Mouse (Mus musculus) midbrain, embryonic 10.5 days (tissue): ENCODE measurements around the gene Ces3a. TPM values are rescaled to one million over a fixed set of nuclear protein-coding genes. Genes with fewer than 3 reads are reported as not detected.
"Not testable (repeated sequence)": the region's sequence is repeated elsewhere in the genome, so short reads cannot be mapped to it uniquely, and the experiment has no call there.

Experiments
- DNase-seq: peaks from one replicate; pipeline ENCODE4 v3.0.0-alpha.2; 2017; ENCODE audit warnings: low spot score
- H3K27ac ChIP-seq: fragments of 300-500 bp; sonication (generic); replicated peaks from 2 replicates; pipeline ENCODE4 v1.5.1; 2016; ENCODE audit warnings: mild to moderate bottlenecking
- H3K27me3 ChIP-seq: fragments of 300-500 bp; sonication (generic); 2 replicates; pipeline ENCODE4 v1.6.1; 2016; ENCODE audit warnings: low read depth, mild to moderate bottlenecking; ENCODE audit not compliant: poor library complexity, severe bottlenecking
- H3K36me3 ChIP-seq: fragments of 300-500 bp; sonication (generic); 2 replicates; pipeline ENCODE4 v1.6.1; 2016; ENCODE audit warnings: mild to moderate bottlenecking, moderate library complexity
- H3K4me1 ChIP-seq: fragments of 300-500 bp; sonication (generic); 2 replicates; pipeline ENCODE4 v1.6.1; 2016
- H3K4me3 ChIP-seq: fragments of 300-500 bp; sonication (generic); 2 replicates; pipeline ENCODE4 v1.5.1; 2016; ENCODE audit warnings: mild to moderate bottlenecking, moderate library complexity
- H3K9me3 ChIP-seq: fragments of 300-500 bp; sonication (generic); replicated peaks from 2 replicates; pipeline ENCODE4 v1.6.1; 2016; ENCODE audit warnings: mild to moderate bottlenecking
- WGBS: fragments of 180-500 bp; shearing (Covaris S2); methylation state at CpG from one replicate; pipeline ENCODE4 v1.1.7; 2016; 5-methylcytosine and 5-hydroxymethylcytosine counted together
- polyA plus RNA-seq: library from polyadenylated mRNA; unstranded; fragments of >200 nt; fragmentation: Nextera tagmentation; extraction: Ambion mirVana; gene quantifications from 2 replicates; pipeline ENCODE4 v1.2.1, GENCODE M21; 2016

The Ces3a gene
- polyA plus RNA-seq, 1 experiment from 2014 or later = not detected

- not testable (repeated sequence) for H3K36me3 ChIP-seq, H3K4me1 ChIP-seq, H3K4me3 ChIP-seq, H3K9me3 ChIP-seq, DNase-seq, H3K27ac ChIP-seq
- 83% methylated on average over 7 of the region's 7 CpGs for whole genome bisulfite sequencing
- H3K27me3 ChIP-seq = peaks cover 12% of the 10 kb centered on the region; the same call in 1 of the 2 replicates
Measured at GRCm38 (mm10) chr8:105067905-105068304, 19.5 kb downstream of the Ces3a start.

DNA sequence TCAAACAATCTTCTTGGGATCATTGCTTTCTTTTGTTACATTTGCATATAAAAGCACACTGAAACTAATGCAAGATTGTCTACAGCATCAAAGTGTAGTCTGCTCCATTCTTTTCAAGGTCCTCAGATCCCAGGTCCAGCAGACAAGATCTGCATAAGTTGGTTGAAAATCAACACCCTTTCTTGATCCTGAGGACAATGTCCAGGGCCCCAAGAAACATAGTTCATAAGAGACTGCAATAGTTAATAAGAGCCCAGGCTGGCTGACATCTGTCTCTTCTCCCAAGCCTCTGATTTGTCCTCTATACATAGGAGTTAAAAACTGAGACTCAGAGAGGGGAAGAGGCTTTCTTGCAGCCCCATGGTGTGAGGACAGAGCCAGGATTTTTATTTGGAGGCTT is 20.6 kb downstream of the Ces3a start:
- no peaks in the 10 kb centered on the region for H3K9me3 ChIP-seq
- no peak overlapping the region for H3K27ac ChIP-seq
- H3K4me3 ChIP-seq = no peak overlapping the region
- H3K4me1 ChIP-seq = no peaks in the 10 kb centered on the region
- DNase-seq = no peak
- peaks cover 12% of the 10 kb centered on the region; the same call in 1 of the 2 replicates for H3K27me3 ChIP-seq
- H3K36me3 ChIP-seq = no peaks in the 10 kb centered on the region

DNA sequence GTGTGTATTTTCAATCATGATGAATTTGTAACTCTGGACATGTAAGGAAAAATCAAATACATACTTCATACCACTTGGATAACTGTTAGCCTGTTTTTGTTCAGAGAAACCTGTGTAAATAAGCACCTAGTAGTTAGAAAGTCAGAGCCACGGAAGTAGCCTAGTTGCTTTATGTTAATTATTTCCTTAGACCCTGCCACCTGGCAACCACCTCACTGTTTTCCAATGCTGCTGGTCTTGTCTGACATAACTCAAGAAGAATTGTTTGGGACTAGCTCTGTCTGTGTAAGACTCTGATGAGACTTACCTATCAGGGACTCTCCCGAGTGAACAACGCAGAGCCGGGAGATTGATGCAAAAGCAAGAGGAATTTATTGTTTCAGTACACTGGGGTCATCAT is 28.2 kb downstream of the Ces3a start:
- DNase-seq = no peak
- Histone ChIP-seq H3K36me3 (no peaks in the 10 kb centered on the region), H3K4me3 (no peak overlapping the region), H3K27me3 (no peaks in the 10 kb centered on the region), H3K4me1 (no peaks in the 10 kb centered on the region), H3K9me3 (0 out of 2 replicates have a peak, but pooled peaks cover 6% of the 10 kb centered on the region), H3K27ac (no peak overlapping the region)
- 95% methylated on average over 4 of the region's 4 CpGs for whole genome bisulfite sequencing

GRCm38 (mm10) chr8:105077071-105077470 is 28.7 kb downstream of the Ces3a start:
- Histone ChIP-seq H3K4me1 (no peaks in the 10 kb centered on the region), H3K27me3 (no peaks in the 10 kb centered on the region), H3K4me3 (no peak overlapping the region), H3K9me3 (0 out of 2 replicates have a peak, but pooled peaks cover 6% of the 10 kb centered on the region), H3K27ac (no peak overlapping the region), H3K36me3 (no peaks in the 10 kb centered on the region)
- 71% methylated on average over 6 of the region's 6 CpGs for WGBS
- no peak for DNase-seq

- DNase-seq = no peak
- no peak overlapping the region for H3K27ac ChIP-seq
- 0 out of 2 replicates have a peak, but pooled peaks cover 6% of the 10 kb centered on the region for H3K9me3 ChIP-seq
- no peak overlapping the region for H3K4me3 ChIP-seq
- H3K36me3 ChIP-seq = no peaks in the 10 kb centered on the region
- 85% methylated on average over 5 of the region's 5 CpGs for WGBS
- H3K27me3 ChIP-seq = no peaks in the 10 kb centered on the region
- no peaks in the 10 kb centered on the region for H3K4me1 ChIP-seq
Measured at GRCm38 (mm10) chr8:105078591-105078990, 30.2 kb downstream of the Ces3a start.

DNA sequence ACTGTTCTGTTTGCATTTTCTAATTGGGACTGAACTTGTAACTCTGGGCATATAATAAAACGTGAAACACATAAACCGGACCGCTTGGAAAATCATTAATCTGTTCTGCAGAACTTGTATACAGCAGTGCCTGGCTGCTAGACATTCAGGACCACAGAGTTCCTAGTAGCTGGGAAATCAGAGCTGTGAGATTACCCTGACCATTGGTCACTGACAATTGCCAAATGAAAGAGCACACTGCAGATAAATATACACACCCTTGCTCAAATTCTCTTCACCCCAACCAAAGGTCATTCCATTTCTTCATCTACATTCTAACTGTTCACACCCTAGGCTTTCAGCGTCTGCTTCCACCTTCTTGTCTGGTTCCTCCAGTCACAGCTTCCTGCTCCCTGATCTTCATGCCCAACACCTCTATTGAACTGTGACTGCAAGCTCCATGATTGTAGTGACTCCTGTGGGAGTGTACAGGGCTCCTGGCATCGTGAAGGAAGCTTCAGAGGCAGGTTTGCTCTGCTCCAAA is 32.5 kb downstream of the Ces3a start:
- 75% methylated on average over 5 of the region's 5 CpGs for WGBS
- no peaks in the 10 kb centered on the region for H3K36me3 ChIP-seq
- no peaks in the 10 kb centered on the region for H3K4me1 ChIP-seq
- H3K9me3 ChIP-seq = 0 out of 2 replicates have a peak, but pooled peaks cover 6% of the 10 kb centered on the region
- no peaks in the 10 kb centered on the region for H3K27me3 ChIP-seq
- no peak overlapping the region for H3K4me3 ChIP-seq
- no peak for DNase-seq
- H3K27ac ChIP-seq = no peak overlapping the region

DNA sequence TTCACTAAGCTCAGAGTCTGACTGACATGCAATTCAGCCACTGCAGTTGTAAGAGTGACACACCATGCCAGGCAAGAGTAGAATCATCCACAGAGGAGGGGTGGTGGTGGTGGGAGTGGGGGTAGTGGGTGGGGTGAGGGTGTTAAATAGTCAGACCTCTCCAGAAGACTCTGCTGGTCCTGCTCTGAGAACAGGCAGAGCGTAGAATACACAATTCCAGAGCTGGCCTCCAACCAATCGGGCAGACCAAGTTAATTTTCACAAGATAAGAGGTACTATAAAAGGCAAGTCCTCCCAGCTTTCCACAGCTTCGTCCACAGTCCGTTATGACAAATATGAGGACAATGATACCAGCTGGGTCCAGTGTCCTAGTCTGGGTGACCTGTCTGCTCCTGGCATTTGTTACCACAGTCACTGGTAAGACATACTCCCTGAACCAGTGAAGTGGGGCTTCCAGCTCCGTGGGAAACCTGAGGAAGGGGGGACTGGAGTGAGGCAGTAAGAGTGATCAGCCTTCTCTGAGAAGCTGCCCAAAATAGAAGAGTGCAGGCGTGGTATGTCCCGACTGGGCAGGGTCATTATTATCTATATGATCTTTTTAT is 35.1 kb downstream of the Ces3a start, which contains the start of gene Ces3b:
Gene Ces3b (plus strand): TSS at position 305 of the 602 bp plus-strand sequence.
- H3K4me1 ChIP-seq = no peaks in the 10 kb centered on the region
- H3K36me3 ChIP-seq = no peaks in the 10 kb centered on the region
- no peaks in the 10 kb centered on the region for H3K27me3 ChIP-seq
- H3K9me3 ChIP-seq = no peaks in the 10 kb centered on the region
- H3K4me3 ChIP-seq = no peak within 1 kb of the TSS
- no peak within 1 kb of the TSS for H3K27ac ChIP-seq
- DNase-seq = no peak
- WGBS = 79% methylated on average over 7 of the region's 7 CpGs

- H3K4me1 ChIP-seq, H3K36me3 ChIP-seq, DNase-seq, H3K9me3 ChIP-seq, H3K4me3 ChIP-seq, H3K27me3 ChIP-seq, H3K27ac ChIP-seq: not testable (repeated sequence)
- WGBS = 80% methylated on average over 5 of the region's 5 CpGs
Measured at GRCm38 (mm10) chr8:105088166-105088565, 39.8 kb downstream of the Ces3a start.

DNA sequence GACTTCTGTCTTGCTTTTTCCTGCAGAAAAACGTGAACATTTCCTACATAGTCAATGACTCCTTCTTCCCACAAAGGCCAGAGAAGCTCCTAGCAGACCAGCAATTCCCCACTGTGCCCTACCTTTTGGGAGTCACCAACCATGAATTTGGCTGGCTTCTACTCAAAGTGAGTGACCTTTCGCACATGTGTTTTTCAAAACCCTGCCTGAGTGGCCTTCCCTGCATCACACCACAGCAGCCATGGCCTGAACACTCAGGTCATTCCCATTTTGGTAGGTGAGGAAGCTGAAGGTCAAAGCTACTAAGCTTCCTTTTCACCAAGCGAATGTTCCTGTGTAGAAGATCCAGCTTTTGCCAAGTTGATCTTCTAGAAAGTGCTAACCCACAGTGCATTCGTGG is 40.2 kb downstream of the Ces3a start:
- no peak overlapping the region for H3K27ac ChIP-seq
- no peaks in the 10 kb centered on the region for H3K27me3 ChIP-seq
- no peaks in the 10 kb centered on the region for H3K4me1 ChIP-seq
- no peaks in the 10 kb centered on the region for H3K9me3 ChIP-seq
- no peak for DNase-seq
- H3K4me3 ChIP-seq = no peak overlapping the region
- H3K36me3 ChIP-seq = no peaks in the 10 kb centered on the region
- 77% methylated on average over 4 of the region's 4 CpGs for WGBS

GRCm38 (mm10) chr8:105093992-105094391 is 45.6 kb downstream of the Ces3a start:
- Histone ChIP-seq H3K4me1 (no peaks in the 10 kb centered on the region), H3K9me3 (no peaks in the 10 kb centered on the region), H3K27ac (no peak overlapping the region), H3K4me3 (no peak overlapping the region), H3K27me3 (no peaks in the 10 kb centered on the region), H3K36me3 (no peaks in the 10 kb centered on the region)
- WGBS = 85% methylated on average over 3 of the region's 3 CpGs
- no peak for DNase-seq

DNA sequence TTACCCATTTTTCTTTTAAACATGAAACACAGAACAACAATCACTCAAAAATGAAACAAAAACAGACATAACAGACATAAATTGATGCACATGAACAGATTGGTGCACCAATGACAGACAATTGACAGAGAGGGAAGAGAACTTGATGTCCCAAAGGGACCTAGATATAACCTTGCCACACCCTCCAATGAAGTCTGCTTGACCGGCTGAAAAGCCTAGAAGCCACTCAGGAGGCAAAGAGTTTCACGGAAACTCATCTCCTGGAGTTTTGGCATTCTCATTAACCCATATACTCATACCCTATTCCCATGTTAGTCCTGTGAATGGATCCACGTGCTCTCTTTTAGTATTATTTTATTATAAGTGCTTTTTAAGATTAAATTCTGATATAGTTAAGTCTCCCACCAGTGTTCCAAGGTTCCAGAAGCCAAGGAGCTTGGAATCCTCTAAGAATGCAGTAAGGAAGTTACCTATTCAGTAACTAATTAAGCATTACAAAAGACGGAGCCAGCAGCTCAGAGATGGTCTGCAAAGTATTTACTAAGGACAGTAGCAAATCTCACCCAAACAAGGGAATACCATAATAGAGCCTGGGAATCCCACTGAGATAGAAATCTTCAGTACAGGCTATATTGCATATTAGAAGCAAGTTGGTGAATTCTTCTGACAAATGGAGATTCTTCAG is 53.8 kb downstream of the Ces3a start:
- not testable (repeated sequence) for H3K36me3 ChIP-seq, H3K4me1 ChIP-seq, H3K27me3 ChIP-seq, H3K27ac ChIP-seq, H3K4me3 ChIP-seq, DNase-seq, H3K9me3 ChIP-seq
- WGBS = 82% methylated on average over 4 of the region's 4 CpGs

GRCm38 (mm10) chr8:105103701-105104100 is 55.3 kb downstream of the Ces3a start:
- WGBS = 87% methylated on average over 5 of the region's 5 CpGs
- H3K4me3 ChIP-seq, H3K36me3 ChIP-seq, H3K9me3 ChIP-seq, H3K27ac ChIP-seq, H3K27me3 ChIP-seq, H3K4me1 ChIP-seq, DNase-seq: not testable (repeated sequence)

GRCm38 (mm10) chr8:105104220-105104619 is 55.8 kb downstream of the Ces3a start:
- H3K4me1 ChIP-seq = no peaks in the 10 kb centered on the region
- no peaks in the 10 kb centered on the region for H3K36me3 ChIP-seq
- 0 out of 2 replicates have a peak, but pooled peaks cover 7% of the 10 kb centered on the region for H3K9me3 ChIP-seq
- no peak overlapping the region for H3K27ac ChIP-seq
- no peak for DNase-seq
- H3K4me3 ChIP-seq = no peak overlapping the region
- WGBS = 82% methylated on average over 3 of the region's 3 CpGs
- H3K27me3 ChIP-seq = no peaks in the 10 kb centered on the region
